Mouse (Mus musculus) cortical plate, adult 2 months (tissue): ENCODE measurements around the gene Gnaq.

ENCODE experiments used
- CTCF ChIP-seq: fragments of 200-500 bp; IDR thresholded peaks from 2 replicates; pipeline ENCODE4 v1.5.1; 2011; ENCODE audit warnings: mild to moderate bottlenecking, control low read depth, low read length; ENCODE audit not compliant: insufficient read depth; ENCODE audit errors: extremely low read depth
- POLR2A ChIP-seq: fragments of 200-500 bp; IDR thresholded peaks from 2 replicates; pipeline ENCODE4 v1.6.1; 2011; ENCODE audit warnings: mild to moderate bottlenecking, low read length, control low read depth; ENCODE audit not compliant: insufficient read depth; ENCODE audit errors: extremely low read depth

DNA sequence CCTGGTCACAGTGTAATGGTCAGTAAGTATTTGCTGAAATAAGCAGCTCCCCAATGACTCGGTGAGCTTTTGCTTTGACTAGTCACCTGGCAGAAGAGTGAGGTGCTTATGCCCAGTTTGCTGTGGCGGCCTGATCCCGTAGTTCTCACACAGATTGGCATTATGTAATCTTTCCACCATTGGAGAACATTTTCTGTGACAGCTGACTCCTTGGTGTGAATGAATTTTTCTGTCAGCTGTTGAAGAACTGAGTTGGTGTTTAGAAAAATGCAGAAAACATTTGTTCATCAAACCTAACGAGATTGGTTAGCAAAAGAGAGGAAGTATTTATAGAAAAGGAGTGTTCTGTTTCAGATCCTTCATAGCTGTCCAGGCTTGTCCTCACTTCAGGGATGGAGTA lies 34.6 kb downstream of the Gnaq start:
- TF ChIP-seq CTCF (no peak), POLR2A (no peak)
